Mouse (Mus musculus) liver, postnatal 0 days (tissue): ENCODE data around the gene Kcnk13. TPM values are rescaled to one million over a fixed set of nuclear protein-coding genes. Genes with fewer than 3 reads are reported as not detected.

Experiments
- ATAC-seq: fragments of 200-750 bp; cut with Nextera tagmentation; 2 replicates; pipeline ENCODE4 v1.8.0; 2017; ENCODE audit warnings: mild to moderate bottlenecking, moderate library complexity
- DNase-seq: peaks from one replicate; pipeline ENCODE4 v3.0.0-alpha.2; 2016
- H3K27ac ChIP-seq: fragments of 300-500 bp; sonication (generic); 2 replicates; pipeline ENCODE4 v1.5.1; 2014; ENCODE audit warnings: antibody characterized with exemption, moderate library complexity, mild to moderate bottlenecking, low read depth
- H3K27me3 ChIP-seq: fragments of 300-500 bp; sonication (generic); 2 replicates; pipeline ENCODE4 v1.6.1; 2014; ENCODE audit warnings: low read length, control low read depth, mixed read lengths; ENCODE audit not compliant: insufficient read depth
- H3K36me3 ChIP-seq: fragments of 300-500 bp; sonication (generic); replicated peaks from 2 replicates; pipeline ENCODE4 v1.6.1; 2014; ENCODE audit warnings: mild to moderate bottlenecking, control low read depth, low read length, moderate library complexity, mixed read lengths; ENCODE audit not compliant: insufficient read depth
- H3K4me1 ChIP-seq: fragments of 300-500 bp; sonication (generic); 2 replicates; pipeline ENCODE4 v1.6.1; 2014; ENCODE audit warnings: antibody characterized with exemption, mild to moderate bottlenecking, control low read depth; ENCODE audit not compliant: insufficient read depth
- H3K4me2 ChIP-seq: fragments of 300-500 bp; sonication (generic); 2 replicates; pipeline ENCODE4 v1.6.1; 2014; ENCODE audit warnings: low read depth, mild to moderate bottlenecking, low read length, moderate library complexity, mixed read lengths
- H3K4me3 ChIP-seq: fragments of 300-500 bp; sonication (generic); 2 replicates; pipeline ENCODE4 v1.5.1; 2014; ENCODE audit warnings: low read depth, low read length
- H3K9ac ChIP-seq: fragments of 300-500 bp; sonication (generic); replicated peaks from 2 replicates; pipeline ENCODE4 v1.6.1; 2014; ENCODE audit warnings: mild to moderate bottlenecking, moderate library complexity
- H3K9me3 ChIP-seq: fragments of 300-500 bp; sonication (generic); 2 replicates; pipeline ENCODE4 v1.6.1; 2016; ENCODE audit warnings: mild to moderate bottlenecking, control low read depth, low read length, mixed read lengths
- CTCF ChIP-seq: sonication (generic); IDR thresholded peaks from 2 replicates; pipeline ENCODE4 v1.5.1; 2016; ENCODE audit warnings: antibody characterized with exemption, low read depth
- EP300 ChIP-seq: IDR thresholded peaks from 2 replicates; pipeline ENCODE4 v1.6.1; 2016; ENCODE audit warnings: antibody characterized with exemption, low read depth, mild to moderate bottlenecking
- WGBS: fragments of 180-500 bp; shearing (Covaris S2); extraction: QIAGEN DNeasy Blood & Tissue Kit; methylation state at CpG from one replicate; pipeline ENCODE4 v1.1.7; 2014; ENCODE audit not compliant: insufficient replicate concordance; 5-methylcytosine and 5-hydroxymethylcytosine counted together
- polyA plus RNA-seq: library from polyadenylated mRNA; unstranded; fragments of >200 nt; fragmentation: Nextera tagmentation; extraction: Ambion mirVana; gene quantifications from 2 replicates; pipeline ENCODE4 v1.2.1, GENCODE M21; 2015

Gene Kcnk13
- polyA plus RNA-seq, 1 experiment from 2014 or later = 1.3 TPM

DNA sequence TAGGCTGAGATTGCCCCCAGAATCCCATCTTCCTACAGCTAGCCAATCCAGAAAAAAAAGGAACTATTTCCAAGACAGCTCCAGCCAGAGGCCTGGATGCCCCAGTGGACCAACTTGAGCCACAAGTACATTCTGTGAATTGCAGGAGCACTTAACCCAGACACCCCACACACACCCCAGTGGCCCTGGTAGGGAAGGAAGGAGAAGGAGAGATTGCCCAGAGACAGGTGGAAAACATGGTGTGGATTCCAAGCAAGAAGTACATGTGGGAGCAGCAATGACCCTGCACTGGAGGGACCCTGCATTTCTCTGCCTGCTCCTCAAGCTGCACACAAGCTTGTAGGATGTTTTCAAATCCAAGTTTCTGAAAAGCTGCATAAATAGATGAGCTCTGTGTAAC lies 5.0 kb upstream of the Kcnk13 start:
- Histone ChIP-seq H3K4me2 (no peak overlapping the region), H3K27ac (no peak overlapping the region), H3K9me3 (no peaks in the 10 kb centered on the region), H3K27me3 (peaks cover 10% of the 10 kb centered on the region; the same call in 1 of the 2 replicates), H3K36me3 (0 out of 2 replicates have a peak, but pooled peaks cover 4% of the 10 kb centered on the region), H3K4me3 (no peak overlapping the region), H3K9ac (no peak overlapping the region), H3K4me1 (no peaks in the 10 kb centered on the region)
- ATAC-seq = no peak
- no peak for DNase-seq
- no peak for TF ChIP-seq EP300
- TF ChIP-seq CTCF = no peak

DNA sequence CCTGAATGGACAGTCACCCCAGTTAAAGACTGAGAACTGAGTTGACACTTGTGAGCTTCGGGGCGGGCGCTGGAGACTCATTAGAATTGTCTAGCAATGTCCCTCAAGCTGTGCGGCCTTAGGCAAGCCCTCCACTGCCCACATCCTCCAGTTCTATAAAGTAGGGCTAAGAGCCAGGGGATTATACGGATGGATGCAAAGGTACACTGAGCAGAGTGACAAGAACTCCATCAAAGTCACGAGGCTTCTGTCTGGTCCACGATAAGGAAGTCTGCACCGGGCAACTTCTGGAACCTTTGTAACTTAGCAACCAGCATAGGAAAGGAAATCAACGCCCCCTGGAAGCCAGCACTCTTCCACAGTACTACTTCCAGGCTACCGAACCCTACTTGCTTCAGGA lies 4.4 kb upstream of the Kcnk13 start:
- 25% methylated on average over 10 of the region's 10 CpGs for WGBS
- Histone ChIP-seq H3K9me3 (no peaks in the 10 kb centered on the region), H3K9ac (no peak overlapping the region), H3K36me3 (0 out of 2 replicates have a peak, but pooled peaks cover 4% of the 10 kb centered on the region), H3K4me3 (no peak overlapping the region), H3K27me3 (peaks cover 16% of the 10 kb centered on the region), H3K4me2 (no peak overlapping the region), H3K27ac (no peak overlapping the region), H3K4me1 (peaks cover 6% of the 10 kb centered on the region)
- no peak for DNase-seq
- ATAC-seq = no peak
- TF ChIP-seq CTCF (no peak), EP300 (no peak)

DNA sequence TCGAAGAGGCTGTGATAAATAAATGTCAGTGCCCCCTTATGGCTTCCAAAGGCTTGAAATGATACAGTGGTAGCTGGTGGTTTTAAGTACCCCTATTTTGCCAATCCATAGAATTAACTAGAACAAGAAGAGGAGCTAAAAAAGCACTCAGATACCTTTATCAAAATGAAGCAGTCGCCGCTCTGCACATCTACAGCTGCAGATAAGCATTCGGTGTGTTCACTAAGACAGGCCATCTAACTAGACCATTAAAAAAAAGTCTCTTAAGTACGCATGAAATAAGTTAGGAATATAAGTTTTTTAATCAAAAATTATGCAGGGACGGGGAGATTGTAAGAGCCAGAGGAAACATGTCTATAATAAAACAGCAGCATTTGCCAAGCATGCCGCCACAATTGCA lies 3.6 kb upstream of the Kcnk13 start:
- H3K27me3 ChIP-seq = peaks cover 23% of the 10 kb centered on the region
- H3K4me3 ChIP-seq = no peak overlapping the region
- ATAC-seq = no peak
- H3K36me3 ChIP-seq = 0 out of 2 replicates have a peak, but pooled peaks cover 4% of the 10 kb centered on the region
- TF ChIP-seq CTCF (no peak), EP300 (no peak)
- no peak overlapping the region for H3K9ac ChIP-seq
- DNase-seq = no peak
- H3K9me3 ChIP-seq = no peaks in the 10 kb centered on the region
- WGBS = 62% methylated on average over 7 of the region's 7 CpGs
- peaks cover 9% of the 10 kb centered on the region for H3K4me1 ChIP-seq
- H3K4me2 ChIP-seq = no peak overlapping the region
- no peak overlapping the region for H3K27ac ChIP-seq

DNA sequence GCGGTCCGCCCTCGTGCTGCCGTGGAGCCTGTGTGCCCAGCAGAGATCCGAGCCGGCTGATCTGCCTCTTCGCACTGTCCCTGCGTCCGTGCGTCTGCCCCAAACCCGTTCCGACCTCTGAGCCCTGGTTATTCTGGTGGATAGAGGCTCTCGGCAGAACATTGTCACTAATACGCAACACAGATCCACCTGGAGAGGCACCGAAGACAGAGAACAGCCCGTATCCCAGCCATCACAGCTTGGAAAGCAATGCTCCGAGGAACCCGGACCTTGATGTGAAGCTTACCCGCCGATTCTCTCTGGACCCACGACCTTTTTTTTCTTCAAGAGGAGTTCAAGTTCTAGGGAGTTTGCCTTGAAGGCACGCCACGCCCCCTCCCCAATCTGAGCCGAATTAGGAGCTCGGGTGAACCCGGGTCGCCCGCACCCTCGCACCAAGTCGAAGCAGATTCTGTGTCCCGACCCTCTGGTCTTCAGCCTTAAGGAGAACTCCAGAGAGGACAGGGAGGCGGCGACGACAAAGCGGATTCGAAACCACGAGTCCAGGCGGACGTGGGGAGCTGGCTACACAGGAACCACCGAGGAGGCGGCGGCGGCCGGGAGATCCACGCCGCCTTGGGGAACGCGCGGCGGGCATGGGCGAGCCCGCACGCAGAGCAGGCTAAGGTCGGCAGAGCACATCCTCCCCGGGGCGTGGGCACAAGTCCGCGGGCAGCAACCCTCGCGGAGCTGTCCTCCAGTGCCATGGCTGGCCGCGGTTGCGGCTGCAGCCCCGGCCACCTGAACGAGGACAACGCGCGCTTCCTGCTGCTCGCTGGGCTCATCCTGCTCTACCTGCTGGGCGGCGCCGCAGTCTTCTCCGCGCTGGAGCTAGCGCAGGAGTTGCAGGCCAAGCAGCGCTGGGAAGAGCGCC lies 1.2 kb downstream of the Kcnk13 start:
- Histone ChIP-seq H3K36me3 (no peaks in the 10 kb centered on the region), H3K9me3 (no peaks in the 10 kb centered on the region), H3K27ac (no peak overlapping the region), H3K4me3 (peak overlapping the region; percentile 53), H3K9ac (peak overlapping the region; percentile 18; the same call in 1 of the 2 replicates), H3K27me3 (peaks cover 58% of the 10 kb centered on the region), H3K4me2 (peak overlapping the region; percentile 76), H3K4me1 (peaks cover 14% of the 10 kb centered on the region)
- ATAC-seq = no peak
- TF ChIP-seq CTCF = no peak
- no peak for TF ChIP-seq EP300
- peak; percentile 37 for DNase-seq
- 1% methylated on average over 76 of the region's 77 CpGs for WGBS

DNA sequence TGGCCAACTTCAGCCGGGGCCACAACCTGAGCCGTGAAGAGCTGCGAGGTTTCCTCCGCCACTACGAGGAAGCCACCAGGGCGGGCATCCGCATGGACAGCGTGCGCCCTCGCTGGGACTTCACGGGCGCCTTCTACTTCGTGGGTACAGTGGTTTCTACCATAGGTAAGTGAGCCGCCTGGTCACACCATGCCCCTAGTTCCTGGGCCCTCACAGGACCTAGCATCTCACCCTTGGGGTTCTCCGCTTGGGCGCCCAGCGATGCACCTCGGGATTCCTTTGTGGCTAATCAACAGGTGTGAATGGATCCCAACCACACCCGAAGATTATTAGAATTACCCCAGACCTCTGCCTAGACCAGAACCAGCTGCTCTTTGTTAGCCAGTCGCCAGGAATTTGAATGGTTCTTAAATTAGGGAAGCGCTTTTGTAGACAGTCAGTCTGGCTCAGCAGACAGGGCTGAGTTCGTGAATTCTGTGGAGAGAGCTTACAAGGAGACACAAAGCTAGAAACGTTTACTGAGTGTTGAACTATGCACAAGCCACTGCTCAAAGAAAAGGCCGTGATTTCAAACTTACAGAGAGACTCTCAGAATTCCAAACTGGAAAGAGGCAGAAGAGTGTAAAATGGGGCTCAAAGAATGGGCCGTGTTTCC lies 1.9 kb downstream of the Kcnk13 start:
- no peak for TF ChIP-seq EP300
- TF ChIP-seq CTCF = no peak
- H3K9me3 ChIP-seq = no peaks in the 10 kb centered on the region
- peak overlapping the region; percentile 76 for H3K4me2 ChIP-seq
- DNase-seq (no peak), ATAC-seq (no peak)
- H3K27me3 ChIP-seq = peaks cover 58% of the 10 kb centered on the region
- H3K36me3 ChIP-seq = no peaks in the 10 kb centered on the region
- WGBS = 6% methylated on average over 25 of the region's 25 CpGs
- H3K27ac ChIP-seq = 0 out of 2 replicates have a peak overlapping the region, but pooled peaks have one; percentile 22
- H3K9ac ChIP-seq = peak overlapping the region; percentile 18; the same call in 1 of the 2 replicates
- H3K4me3 ChIP-seq = peak overlapping the region; percentile 53
- peaks cover 14% of the 10 kb centered on the region for H3K4me1 ChIP-seq

DNA sequence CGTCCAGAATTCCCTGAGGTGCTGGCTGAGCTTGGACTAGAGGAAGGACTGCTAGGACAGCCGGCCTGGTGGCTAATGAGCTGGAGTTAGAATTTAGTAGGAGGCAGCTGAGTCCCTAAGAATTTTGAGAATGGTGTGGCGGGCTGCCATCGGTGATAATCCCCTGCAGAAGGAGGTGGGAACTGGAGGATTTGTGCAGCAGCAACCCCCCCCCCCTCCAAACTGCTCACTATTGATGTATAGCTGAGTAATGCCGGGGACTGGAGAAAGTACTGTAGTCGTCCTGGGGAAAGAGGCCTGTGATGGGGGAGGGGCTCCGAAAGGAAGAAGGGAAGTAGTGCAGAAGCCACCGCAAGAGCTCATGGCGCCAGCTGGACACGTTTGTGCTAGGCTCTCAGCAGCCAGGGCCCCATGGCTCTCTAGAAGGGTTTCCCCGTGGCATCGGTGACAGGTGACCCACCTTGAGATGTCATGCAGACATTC lies 2.6 kb downstream of the Kcnk13 start:
- DNase-seq = peak; percentile 34
- WGBS = 7% methylated on average over 12 of the region's 12 CpGs
- H3K4me2 ChIP-seq = peak overlapping the region; percentile 30; the same call in 1 of the 2 replicates

More for the DNA sequence above, 2.6 kb downstream of the Kcnk13 start:
- Histone ChIP-seq H3K27me3 (peaks cover 58% of the 10 kb centered on the region), H3K4me3 (peak overlapping the region; percentile 53; the same call in 1 of the 2 replicates), H3K4me1 (peaks cover 14% of the 10 kb centered on the region), H3K9me3 (no peaks in the 10 kb centered on the region), H3K27ac (0 out of 2 replicates have a peak overlapping the region, but pooled peaks have one; percentile 22), H3K36me3 (no peaks in the 10 kb centered on the region), H3K9ac (no peak overlapping the region)
- no peak for ATAC-seq
- TF ChIP-seq CTCF (no peak), EP300 (no peak)
